Mouse (Mus musculus): ENCODE measurements around the gene Rundc3a. TPM values are rescaled to one million over a fixed set of nuclear protein-coding genes. Genes with fewer than 3 reads are reported as not detected.
"Not testable (repeated sequence)": the region's sequence is repeated elsewhere in the genome, so short reads cannot be mapped to it uniquely, and the experiment has no call there.

Gene Rundc3a
- polyA plus RNA-seq, 1 experiment from 2014 or later = 153 TPM

- no peak overlapping the region for H3K4me2 ChIP-seq (replicated peaks)
- H3K36me3 ChIP-seq = no peaks in the 10 kb centered on the region
- H3K4me3 ChIP-seq (replicated peaks) = no peak overlapping the region
- H3K9ac ChIP-seq (replicated peaks) = no peak overlapping the region
- no peak overlapping the region for H3K27ac ChIP-seq
- no peaks in the 10 kb centered on the region for H3K27me3 ChIP-seq
- H3K9me3 ChIP-seq = no peaks in the 10 kb centered on the region
- no peak for ATAC-seq
- 87% methylated on average over 12 of the region's 12 CpGs for WGBS
- H3K4me1 ChIP-seq (replicated peaks) = no peaks in the 10 kb centered on the region
These were observed 37.0 kb upstream of the Rundc3a start for GRCm38 (mm10) chr11:102356190-102356589.

DNA sequence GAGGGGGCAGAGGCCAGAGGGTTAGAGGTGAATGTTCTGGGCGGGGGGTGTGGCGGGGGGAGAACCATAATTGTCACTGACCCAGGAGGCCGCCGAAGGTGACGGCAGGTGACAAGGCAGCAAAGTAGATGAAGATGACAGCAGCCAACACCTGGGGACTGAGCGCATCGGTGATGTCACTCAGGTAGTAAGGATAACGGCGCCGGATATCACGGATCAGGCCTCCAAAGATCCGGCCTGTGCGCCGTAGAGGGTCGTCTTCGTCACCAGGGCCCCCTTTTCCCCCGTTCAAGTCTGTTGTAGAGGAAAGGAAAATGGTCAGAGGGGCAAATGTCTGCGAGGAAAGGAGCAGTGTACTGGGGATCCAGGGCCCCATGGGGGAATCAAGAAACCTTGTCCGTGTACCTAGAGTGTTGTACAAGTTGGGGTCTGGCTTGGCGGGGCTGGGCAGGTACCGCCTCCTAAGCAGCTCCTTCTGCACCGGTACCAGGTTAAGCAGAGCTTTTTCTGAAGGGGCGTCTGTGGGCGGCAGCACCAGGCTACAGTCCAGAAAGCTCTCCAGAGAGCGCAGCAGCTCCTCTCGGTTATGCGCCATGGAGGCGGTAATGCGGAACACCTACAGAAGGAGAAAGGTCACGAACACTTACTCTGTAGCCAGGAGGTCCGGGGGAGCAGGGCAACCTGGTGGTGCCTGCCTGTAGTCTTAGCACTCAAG is 36.4 kb upstream of the Rundc3a start:
- Histone ChIP-seq H3K4me3 (replicated peaks) (no peak overlapping the region), H3K27ac (no peak overlapping the region), H3K4me1 (replicated peaks) (no peaks in the 10 kb centered on the region), H3K27me3 (no peaks in the 10 kb centered on the region), H3K9ac (replicated peaks) (no peak overlapping the region), H3K4me2 (replicated peaks) (no peak overlapping the region), H3K36me3 (no peaks in the 10 kb centered on the region), H3K9me3 (no peaks in the 10 kb centered on the region)
- WGBS = 77% methylated on average over 31 of the region's 31 CpGs
- no peak for ATAC-seq

GRCm38 (mm10) chr11:102358365-102358764 is 34.8 kb upstream of the Rundc3a start:
- H3K4me3 ChIP-seq (replicated peaks) = no peak overlapping the region
- WGBS = 73% methylated on average over 10 of the region's 10 CpGs
- no peak overlapping the region for H3K27ac ChIP-seq
- no peaks in the 10 kb centered on the region for H3K9me3 ChIP-seq
- no peaks in the 10 kb centered on the region for H3K36me3 ChIP-seq
- no peak overlapping the region for H3K9ac ChIP-seq (replicated peaks)
- H3K4me2 ChIP-seq (replicated peaks) = no peak overlapping the region
- H3K4me1 ChIP-seq (replicated peaks) = no peaks in the 10 kb centered on the region
- no peak for ATAC-seq
- H3K27me3 ChIP-seq = no peaks in the 10 kb centered on the region

GRCm38 (mm10) chr11:102361776-102362495 is 31.3 kb upstream of the Rundc3a start:
- no peak overlapping the region for H3K4me2 ChIP-seq (replicated peaks)
- H3K9me3 ChIP-seq = no peaks in the 10 kb centered on the region
- WGBS = 87% methylated on average over 8 of the region's 8 CpGs

DNA sequence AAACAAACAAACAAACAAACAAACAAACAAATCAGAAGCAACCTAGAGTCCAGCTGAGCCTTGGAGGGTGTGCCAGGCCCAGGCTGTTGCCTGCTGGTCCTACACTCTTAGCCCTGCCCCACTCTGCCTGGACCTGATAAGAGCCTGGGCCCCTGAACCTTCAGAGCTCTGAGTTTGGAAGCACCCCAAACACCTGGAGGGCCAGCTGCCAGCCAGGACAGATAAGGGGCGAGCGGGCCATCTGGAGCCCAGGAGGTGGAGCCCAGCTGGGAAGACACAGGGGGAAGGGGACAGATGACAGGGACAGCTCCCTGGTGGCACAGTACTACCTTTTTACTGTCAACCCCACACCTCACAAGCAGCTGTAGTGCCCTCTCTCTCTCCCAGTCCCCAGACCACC is 29.6 kb upstream of the Rundc3a start:
- no peak overlapping the region for H3K4me3 ChIP-seq (replicated peaks)
- no peak overlapping the region for H3K4me2 ChIP-seq (replicated peaks)
- 64% methylated on average over 2 of the region's 2 CpGs for WGBS

More at GRCm38 (mm10) chr11:102361776-102362495, 31.3 kb upstream of the Rundc3a start:
- no peak overlapping the region for H3K4me3 ChIP-seq (replicated peaks)
- H3K36me3 ChIP-seq = no peaks in the 10 kb centered on the region
- no peak for ATAC-seq
- no peaks in the 10 kb centered on the region for H3K27me3 ChIP-seq
- H3K27ac ChIP-seq = no peak overlapping the region
- no peaks in the 10 kb centered on the region for H3K4me1 ChIP-seq (replicated peaks)
- H3K9ac ChIP-seq (replicated peaks) = no peak overlapping the region

DNA sequence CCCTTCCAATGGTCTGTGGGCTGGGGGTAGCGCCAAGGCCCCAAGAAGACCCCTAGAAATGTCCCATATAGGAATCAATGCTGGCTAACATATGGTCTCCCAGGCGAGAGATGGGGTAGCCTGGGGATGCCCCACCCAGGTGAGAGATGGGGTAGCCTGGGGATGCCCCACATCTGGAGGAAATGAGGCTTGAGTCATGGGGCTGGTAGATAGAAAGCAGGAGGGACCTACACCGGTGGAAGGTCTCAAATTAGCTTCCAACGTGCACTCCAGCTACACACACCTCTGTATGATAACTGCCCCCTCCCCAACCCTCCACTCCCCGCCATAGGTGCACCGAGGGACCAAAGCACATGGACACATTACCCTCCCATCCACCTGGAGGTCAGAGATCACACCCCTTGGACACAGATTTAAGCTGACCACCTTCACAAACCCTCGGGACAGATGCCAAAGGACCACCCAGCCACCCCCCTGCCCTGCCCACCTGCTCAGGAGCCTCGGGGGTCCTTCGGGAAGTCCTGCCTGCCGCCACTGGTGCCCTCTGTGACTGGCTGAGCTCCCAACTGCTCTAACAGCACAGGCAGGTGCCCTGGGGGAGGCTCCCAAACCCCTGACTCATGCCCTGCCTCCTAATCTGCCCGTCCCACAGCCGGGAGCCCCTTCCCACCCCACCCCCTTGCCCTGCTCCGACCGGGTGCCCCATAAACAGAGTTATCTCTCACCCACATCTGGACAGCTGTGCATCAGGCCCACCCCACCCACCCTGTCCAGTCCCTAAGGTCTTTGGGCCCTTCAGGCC is 28.4 kb upstream of the Rundc3a start:
- H3K27ac ChIP-seq = no peak overlapping the region
- H3K4me2 ChIP-seq (replicated peaks) = no peak overlapping the region
- H3K9ac ChIP-seq (replicated peaks) = no peak overlapping the region
- H3K36me3 ChIP-seq = no peaks in the 10 kb centered on the region
- no peaks in the 10 kb centered on the region for H3K4me1 ChIP-seq (replicated peaks)
- WGBS = 82% methylated on average over 13 of the region's 14 CpGs
- no peak for ATAC-seq
- no peak overlapping the region for H3K4me3 ChIP-seq (replicated peaks)
- peaks cover 3% of the 10 kb centered on the region; the same call in 1 of the 2 replicates for H3K27me3 ChIP-seq
- H3K9me3 ChIP-seq = no peaks in the 10 kb centered on the region

More for the DNA sequence above, 29.6 kb upstream of the Rundc3a start:
- no peaks in the 10 kb centered on the region for H3K36me3 ChIP-seq
- peaks cover 3% of the 10 kb centered on the region; the same call in 1 of the 2 replicates for H3K27me3 ChIP-seq
- no peaks in the 10 kb centered on the region for H3K9me3 ChIP-seq
- H3K4me1 ChIP-seq (replicated peaks) = no peaks in the 10 kb centered on the region
- no peak for ATAC-seq
- H3K27ac ChIP-seq = no peak overlapping the region
- no peak overlapping the region for H3K9ac ChIP-seq (replicated peaks)

DNA sequence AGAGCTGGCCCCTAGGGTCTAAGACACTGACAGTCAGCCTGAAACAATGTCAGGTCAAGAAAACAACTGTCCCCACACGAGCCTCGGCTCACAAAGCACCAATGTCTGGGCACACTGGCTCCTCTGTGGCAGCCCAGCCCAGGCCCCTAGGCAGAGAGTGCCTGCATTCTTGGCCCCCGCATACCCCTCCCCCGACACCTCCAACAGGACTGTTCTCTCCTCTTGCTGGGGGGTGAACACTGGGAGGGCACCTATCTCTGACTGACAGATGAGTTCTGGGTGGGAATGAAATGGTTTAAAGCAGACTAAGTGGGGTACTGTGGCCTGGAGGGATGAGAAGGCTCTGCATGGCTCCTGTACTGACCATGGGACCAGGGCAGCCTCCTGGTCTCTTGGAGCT is 27.5 kb upstream of the Rundc3a start:
- Histone ChIP-seq H3K4me2 (replicated peaks) (no peak overlapping the region), H3K4me1 (replicated peaks) (no peaks in the 10 kb centered on the region), H3K4me3 (replicated peaks) (no peak overlapping the region), H3K27me3 (peaks cover 3% of the 10 kb centered on the region; the same call in 1 of the 2 replicates), H3K9ac (replicated peaks) (no peak overlapping the region), H3K27ac (no peak overlapping the region), H3K36me3 (no peaks in the 10 kb centered on the region), H3K9me3 (no peaks in the 10 kb centered on the region)
- 66% methylated on average over 4 of the region's 4 CpGs for WGBS
- no peak for ATAC-seq

GRCm38 (mm10) chr11:102366103-102366502 is 27.1 kb upstream of the Rundc3a start, which contains the start of gene Slc4a1:
Slc4a1 (minus strand) TSS chr11:102366203.
- H3K4me3 ChIP-seq (replicated peaks); H3K9me3 ChIP-seq; H3K9ac ChIP-seq (replicated peaks); H3K4me1 ChIP-seq (replicated peaks); H3K36me3 ChIP-seq; H3K4me2 ChIP-seq (replicated peaks); H3K27ac ChIP-seq; H3K27me3 ChIP-seq; ATAC-seq: not testable (repeated sequence)
- WGBS = 83% methylated on average over 8 of the region's 8 CpGs

- H3K4me1 ChIP-seq (replicated peaks) = no peaks in the 10 kb centered on the region
- 84% methylated on average over 9 of the region's 9 CpGs for WGBS
These were observed 25.5 kb upstream of the Rundc3a start for GRCm38 (mm10) chr11:102367504-102368280.

GRCm38 (mm10) chr11:102368347-102368746 is 24.9 kb upstream of the Rundc3a start:
- Histone ChIP-seq H3K27me3 (peaks cover 7% of the 10 kb centered on the region; the same call in 1 of the 2 replicates), H3K4me3 (replicated peaks) (no peak overlapping the region), H3K9me3 (no peaks in the 10 kb centered on the region), H3K4me1 (replicated peaks) (no peaks in the 10 kb centered on the region), H3K4me2 (replicated peaks) (no peak overlapping the region), H3K9ac (replicated peaks) (no peak overlapping the region), H3K27ac (no peak overlapping the region), H3K36me3 (no peaks in the 10 kb centered on the region)
- WGBS = 80% methylated on average over 5 of the region's 5 CpGs
- ATAC-seq = no peak

More at GRCm38 (mm10) chr11:102367504-102368280, 25.5 kb upstream of the Rundc3a start:
- Histone ChIP-seq H3K9me3 (no peaks in the 10 kb centered on the region), H3K9ac (replicated peaks) (no peak overlapping the region), H3K36me3 (no peaks in the 10 kb centered on the region), H3K4me2 (replicated peaks) (no peak overlapping the region), H3K4me3 (replicated peaks) (no peak overlapping the region), H3K27ac (no peak overlapping the region), H3K27me3 (peaks cover 5% of the 10 kb centered on the region; the same call in 1 of the 2 replicates)
- no peak for ATAC-seq

DNA sequence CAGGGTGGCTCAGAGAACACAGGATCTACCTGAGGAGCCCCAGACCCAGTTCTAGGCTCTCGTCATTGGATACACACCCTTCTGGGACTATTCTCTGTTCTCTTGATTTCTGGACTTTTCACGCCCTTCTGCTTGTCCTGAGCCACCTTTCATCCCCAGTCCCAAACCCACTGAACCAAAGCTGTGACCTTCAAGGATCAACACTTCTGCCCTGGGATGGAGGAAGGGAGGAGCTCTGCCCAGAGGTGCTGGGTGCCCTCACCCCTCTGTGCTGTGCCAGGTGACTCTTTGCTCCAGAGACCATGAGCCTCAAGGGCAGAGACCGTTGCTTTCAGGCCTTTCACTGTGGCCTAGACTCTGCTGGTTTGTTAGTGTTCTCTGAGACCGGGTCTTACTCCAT is 23.9 kb upstream of the Rundc3a start:
- no peak overlapping the region for H3K4me3 ChIP-seq (replicated peaks)
- no peak overlapping the region for H3K4me2 ChIP-seq (replicated peaks)
- no peak for ATAC-seq
- H3K27me3 ChIP-seq = peaks cover 7% of the 10 kb centered on the region; the same call in 1 of the 2 replicates
- WGBS = 77% methylated on average over 4 of the region's 4 CpGs
- no peaks in the 10 kb centered on the region for H3K9me3 ChIP-seq
- no peak overlapping the region for H3K9ac ChIP-seq (replicated peaks)
- no peaks in the 10 kb centered on the region for H3K36me3 ChIP-seq
- no peak overlapping the region for H3K27ac ChIP-seq
- H3K4me1 ChIP-seq (replicated peaks) = no peaks in the 10 kb centered on the region
